Mouse (Mus musculus) adipocyte (in vitro differentiated cells): ENCODE results near the gene Magel2.
A peak's percentile ranks its signal among the peaks of the same experiment; 100 is the strongest.

Source experiments
- DNase-seq: peaks from one replicate; pipeline ENCODE4 v3.0.0-alpha.2; 2016; ENCODE audit warnings: low spot score

The Magel2 gene

GRCm38 (mm10) chr7:62376510-62377304, at the start of gene Magel2:
Gene Magel2, plus strand, starts transcription at chr7:62377010.
- DNase-seq: no peak

GRCm38 (mm10) chr7:62345411-62345810, 31.4 kb upstream of the Magel2 start:
- peak; percentile 34 for DNase-seq

- DNase-seq: no peak
Observed at GRCm38 (mm10) chr7:62346269-62346668, 30.5 kb upstream of the Magel2 start, which contains the start of gene Ndn. Gene Ndn, plus strand, starts transcription at chr7:62346569.

- DNase-seq: peak; percentile 33
Observed at GRCm38 (mm10) chr7:62348106-62348803, 28.6 kb upstream of the Magel2 start.

- DNase-seq: no peak
Observed at GRCm38 (mm10) chr7:62348804-62349190, 28.0 kb upstream of the Magel2 start.

- no peak for DNase-seq
Observed at GRCm38 (mm10) chr7:62351266-62351665, 25.5 kb upstream of the Magel2 start.

- no peak for DNase-seq
Observed at GRCm38 (mm10) chr7:62365039-62365636, 11.7 kb upstream of the Magel2 start.

- no peak for DNase-seq
Observed at GRCm38 (mm10) chr7:62366730-62367129, 10.1 kb upstream of the Magel2 start.

- DNase-seq: peak; percentile 55
Observed at GRCm38 (mm10) chr7:62375658-62376057, 1.2 kb upstream of the Magel2 start.

- no peak for DNase-seq
Observed at GRCm38 (mm10) chr7:62377313-62377712, 503 bp downstream of the Magel2 start.

GRCm38 (mm10) chr7:62378529-62378928, 1.7 kb downstream of the Magel2 start:
- no peak for DNase-seq

GRCm38 (mm10) chr7:62382391-62382790, 5.6 kb downstream of the Magel2 start:
- peak; percentile 69 for DNase-seq

- peak; percentile 22 for DNase-seq
Observed at GRCm38 (mm10) chr7:62388291-62388690, 11.5 kb downstream of the Magel2 start.

GRCm38 (mm10) chr7:62392202-62392601, 15.4 kb downstream of the Magel2 start:
- DNase-seq: no peak

GRCm38 (mm10) chr7:62406573-62407050, 29.8 kb downstream of the Magel2 start:
- no peak for DNase-seq

GRCm38 (mm10) chr7:62407803-62408202, 31.0 kb downstream of the Magel2 start:
- DNase-seq: no peak

GRCm38 (mm10) chr7:62415222-62415621, 38.4 kb downstream of the Magel2 start:
- no peak for DNase-seq

GRCm38 (mm10) chr7:62416173-62416572, 39.4 kb downstream of the Magel2 start:
- DNase-seq: no peak

GRCm38 (mm10) chr7:62418346-62418745, 41.5 kb downstream of the Magel2 start:
- DNase-seq: no peak

- no peak for DNase-seq
Observed at GRCm38 (mm10) chr7:62419105-62419492, 42.3 kb downstream of the Magel2 start.

GRCm38 (mm10) chr7:62419493-62420360, 42.9 kb downstream of the Magel2 start, which contains the start of gene Mkrn3:
Gene Mkrn3, minus strand, starts transcription at chr7:62420139.
- peak; percentile 82 for DNase-seq

GRCm38 (mm10) chr7:62420566-62420965, 43.8 kb downstream of the Magel2 start:
- no peak for DNase-seq
